Mouse (Mus musculus) heart, embryonic 13.5 days (tissue): ENCODE results near the gene Adgrl1. TPM values are rescaled to one million over a fixed set of nuclear protein-coding genes. Genes with fewer than 3 reads are reported as not detected.

ENCODE experiments used
- ATAC-seq: fragments of 200-750 bp; cut with Nextera tagmentation; 2 replicates; pipeline ENCODE4 v1.8.0; 2017; ENCODE audit warnings: moderate TSS enrichment; ENCODE audit not compliant: insufficient number of reproducible peaks, low FRiP score, low TSS enrichment; ENCODE audit errors: extremely low read depth
- H3K27ac ChIP-seq: fragments of 300-500 bp; sonication (generic); replicated peaks from 2 replicates; pipeline ENCODE4 v1.5.1; 2015; ENCODE audit warnings: moderate library complexity, mild to moderate bottlenecking, inconsistent platforms
- H3K27me3 ChIP-seq: fragments of 300-500 bp; sonication (generic); replicated peaks from 2 replicates; pipeline ENCODE4 v1.6.1; 2015; ENCODE audit warnings: mild to moderate bottlenecking, inconsistent platforms
- H3K36me3 ChIP-seq: fragments of 300-500 bp; sonication (generic); 2 replicates; pipeline ENCODE4 v1.6.1; 2015; ENCODE audit warnings: mild to moderate bottlenecking, inconsistent platforms
- H3K4me1 ChIP-seq: fragments of 300-500 bp; sonication (generic); 2 replicates; pipeline ENCODE4 v1.6.1; 2015; ENCODE audit warnings: inconsistent platforms
- H3K4me2 ChIP-seq: fragments of 300-500 bp; sonication (generic); 2 replicates; pipeline ENCODE4 v1.6.1; 2015; ENCODE audit warnings: inconsistent platforms, mild to moderate bottlenecking, moderate library complexity
- H3K4me3 ChIP-seq: fragments of 300-500 bp; sonication (generic); 2 replicates; pipeline ENCODE4 v1.5.1; 2015; ENCODE audit warnings: moderate library complexity, mild to moderate bottlenecking, inconsistent platforms
- H3K9ac ChIP-seq: fragments of 300-500 bp; sonication (generic); 2 replicates; pipeline ENCODE4 v1.6.1; 2015; ENCODE audit warnings: inconsistent platforms, mild to moderate bottlenecking, moderate library complexity
- H3K9me3 ChIP-seq: fragments of 300-500 bp; sonication (generic); 2 replicates; pipeline ENCODE4 v1.6.1; 2016; ENCODE audit warnings: inconsistent platforms
- WGBS: fragments of 180-500 bp; shearing (Covaris S2); methylation state at CpG from one replicate; pipeline ENCODE4 v1.1.7; 2015; ENCODE audit warnings: mixed read lengths; 5-methylcytosine and 5-hydroxymethylcytosine counted together
- polyA plus RNA-seq: library from polyadenylated mRNA; unstranded; fragments of >200 nt; fragmentation: Nextera tagmentation; extraction: Ambion mirVana; gene quantifications from 2 replicates; pipeline ENCODE4 v1.2.1, GENCODE M21; 2015

The Adgrl1 gene
- polyA plus RNA-seq, 1 experiment from 2014 or later = 8.7 TPM

GRCm38 (mm10) chr8:83955958-83956218 lies 56.0 kb downstream of the Adgrl1 start:
- no peak for ATAC-seq

GRCm38 (mm10) chr8:83956789-83957188 lies 56.9 kb downstream of the Adgrl1 start:
- no peak for ATAC-seq
- peak overlapping the region; percentile 85 for H3K9ac ChIP-seq
- H3K4me1 ChIP-seq = peaks cover 23% of the 10 kb centered on the region
- H3K27ac ChIP-seq = no peak overlapping the region
- H3K4me2 ChIP-seq = peak overlapping the region; percentile 98
- H3K4me3 ChIP-seq = peak overlapping the region; percentile 83
- no peaks in the 10 kb centered on the region for H3K27me3 ChIP-seq
- no peaks in the 10 kb centered on the region for H3K9me3 ChIP-seq
- H3K36me3 ChIP-seq = 0 out of 2 replicates have a peak, but pooled peaks cover 4% of the 10 kb centered on the region
- 10% methylated on average over 1 of the region's 1 CpGs for WGBS

More at GRCm38 (mm10) chr8:83955958-83956218, 56.0 kb downstream of the Adgrl1 start:
- Histone ChIP-seq H3K36me3 (0 out of 2 replicates have a peak, but pooled peaks cover 4% of the 10 kb centered on the region), H3K9ac (peak overlapping the region; percentile 85), H3K27ac (0 out of 2 replicates have a peak overlapping the region, but pooled peaks have one; percentile 13), H3K9me3 (no peaks in the 10 kb centered on the region), H3K4me3 (peak overlapping the region; percentile 83), H3K4me1 (peaks cover 23% of the 10 kb centered on the region), H3K27me3 (no peaks in the 10 kb centered on the region), H3K4me2 (peak overlapping the region; percentile 98)
- WGBS = 5% methylated on average over 15 of the region's 15 CpGs

GRCm38 (mm10) chr8:83964015-83964765 lies 64.3 kb downstream of the Adgrl1 start:
- Histone ChIP-seq H3K4me1 (peaks cover 15% of the 10 kb centered on the region), H3K27me3 (no peaks in the 10 kb centered on the region), H3K27ac (peak overlapping the region; percentile 48), H3K4me3 (no peak overlapping the region), H3K36me3 (peaks cover 45% of the 10 kb centered on the region), H3K4me2 (no peak overlapping the region), H3K9ac (no peak overlapping the region), H3K9me3 (no peaks in the 10 kb centered on the region)
- peak; percentile 25; the same call in 1 of the 2 replicates for ATAC-seq
- 75% methylated on average over 5 of the region's 5 CpGs for WGBS

GRCm38 (mm10) chr8:83967701-83968100 lies 67.8 kb downstream of the Adgrl1 start:
- Histone ChIP-seq H3K4me3 (no peak overlapping the region), H3K4me2 (no peak overlapping the region), H3K36me3 (peaks cover 52% of the 10 kb centered on the region), H3K27me3 (no peaks in the 10 kb centered on the region), H3K9ac (no peak overlapping the region), H3K4me1 (peaks cover 21% of the 10 kb centered on the region), H3K27ac (no peak overlapping the region), H3K9me3 (no peaks in the 10 kb centered on the region)
- 89% methylated on average over 7 of the region's 7 CpGs for WGBS
- no peak for ATAC-seq

GRCm38 (mm10) chr8:83971121-83971520 lies 71.2 kb downstream of the Adgrl1 start:
- Histone ChIP-seq H3K4me1 (peaks cover 25% of the 10 kb centered on the region), H3K4me2 (no peak overlapping the region), H3K9me3 (no peaks in the 10 kb centered on the region), H3K27ac (no peak overlapping the region), H3K36me3 (peaks cover 37% of the 10 kb centered on the region), H3K9ac (no peak overlapping the region), H3K27me3 (no peaks in the 10 kb centered on the region), H3K4me3 (no peak overlapping the region)
- 83% methylated on average over 4 of the region's 4 CpGs for WGBS
- no peak for ATAC-seq

GRCm38 (mm10) chr8:83971661-83972060 lies 71.8 kb downstream of the Adgrl1 start:
- WGBS = 74% methylated on average over 6 of the region's 6 CpGs
- H3K27me3 ChIP-seq = no peaks in the 10 kb centered on the region
- peak overlapping the region; percentile 89 for H3K9ac ChIP-seq
- no peak for ATAC-seq
- H3K4me2 ChIP-seq = peak overlapping the region; percentile 79
- no peaks in the 10 kb centered on the region for H3K9me3 ChIP-seq
- H3K27ac ChIP-seq = peak overlapping the region; percentile 76
- peaks cover 34% of the 10 kb centered on the region for H3K36me3 ChIP-seq
- peak overlapping the region; percentile 97 for H3K4me3 ChIP-seq
- H3K4me1 ChIP-seq = peaks cover 31% of the 10 kb centered on the region

GRCm38 (mm10) chr8:83972150-83973120 lies 72.5 kb downstream of the Adgrl1 start, which contains the start of gene Prkaca:
Prkaca (plus strand) TSS chr8:83972993.
- WGBS = under 1% methylated on average over 89 of the region's 94 CpGs
- H3K27me3 ChIP-seq = no peaks in the 10 kb centered on the region
- H3K9ac ChIP-seq = peak within 1 kb of the TSS; percentile 98
- H3K9me3 ChIP-seq = no peaks in the 10 kb centered on the region
- peaks cover 39% of the 10 kb centered on the region for H3K4me1 ChIP-seq
- H3K4me3 ChIP-seq = peak within 1 kb of the TSS; percentile 97
- H3K4me2 ChIP-seq = peak within 1 kb of the TSS; percentile 94
- peaks cover 27% of the 10 kb centered on the region for H3K36me3 ChIP-seq
- ATAC-seq = peak; percentile 99
- H3K27ac ChIP-seq = peak within 1 kb of the TSS; percentile 76

GRCm38 (mm10) chr8:83973161-83974031 lies 73.5 kb downstream of the Adgrl1 start:
- 3% methylated on average over 37 of the region's 37 CpGs for WGBS
- peak; percentile 9; the same call in 1 of the 2 replicates for ATAC-seq
- Histone ChIP-seq H3K27ac (peak overlapping the region; percentile 73), H3K27me3 (no peaks in the 10 kb centered on the region), H3K4me2 (peak overlapping the region; percentile 94), H3K36me3 (peaks cover 23% of the 10 kb centered on the region), H3K4me1 (peaks cover 48% of the 10 kb centered on the region), H3K9me3 (no peaks in the 10 kb centered on the region), H3K4me3 (peak overlapping the region; percentile 97), H3K9ac (peak overlapping the region; percentile 98)

GRCm38 (mm10) chr8:83974521-83974920 lies 74.6 kb downstream of the Adgrl1 start:
- Histone ChIP-seq H3K4me2 (peak overlapping the region; percentile 94), H3K27ac (peak overlapping the region; percentile 73), H3K27me3 (no peaks in the 10 kb centered on the region), H3K9me3 (no peaks in the 10 kb centered on the region), H3K9ac (peak overlapping the region; percentile 98), H3K4me1 (peaks cover 59% of the 10 kb centered on the region), H3K4me3 (peak overlapping the region; percentile 97), H3K36me3 (peaks cover 19% of the 10 kb centered on the region)
- no peak for ATAC-seq
- WGBS = 43% methylated on average over 4 of the region's 4 CpGs

- no peaks in the 10 kb centered on the region for H3K9me3 ChIP-seq
- no peak overlapping the region for H3K9ac ChIP-seq
- H3K36me3 ChIP-seq = peaks cover 20% of the 10 kb centered on the region
- no peaks in the 10 kb centered on the region for H3K27me3 ChIP-seq
- WGBS = 82% methylated on average over 4 of the region's 4 CpGs
- H3K27ac ChIP-seq = no peak overlapping the region
- H3K4me3 ChIP-seq = no peak overlapping the region
- ATAC-seq = no peak
- no peak overlapping the region for H3K4me2 ChIP-seq
- H3K4me1 ChIP-seq = peaks cover 73% of the 10 kb centered on the region
Observed at GRCm38 (mm10) chr8:83976101-83976630, 76.3 kb downstream of the Adgrl1 start.
